7 mouse cellular contexts compared by ENCODE assay signal in the genomic region with DNA sequence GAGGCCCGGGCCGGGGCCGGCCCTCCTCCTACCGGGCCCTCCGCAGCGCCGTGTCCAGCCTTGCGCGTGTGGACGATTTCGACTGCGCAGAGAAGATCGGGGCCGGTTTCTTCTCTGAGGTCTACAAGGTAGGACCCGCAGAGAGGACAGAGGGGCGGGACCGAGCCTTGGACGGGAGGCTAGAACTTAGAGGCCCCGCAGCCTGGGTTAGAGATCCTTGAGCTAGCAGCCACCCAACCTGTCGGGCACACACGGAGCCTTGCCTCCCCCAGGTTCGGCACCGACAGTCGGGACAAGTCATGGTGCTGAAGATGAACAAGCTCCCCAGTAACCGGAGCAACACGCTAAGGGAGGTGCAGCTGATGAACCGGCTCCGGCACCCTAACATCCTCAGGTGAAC. TPM values are rescaled to one million over a fixed set of nuclear protein-coding genes. Genes with fewer than 3 reads are reported as not detected.
A peak's percentile ranks its signal among the peaks of the same experiment; 100 is the strongest.
DNase-seq lines count a peak whose midpoint lies in the region; ATAC-seq and TF ChIP-seq lines count a peak whose summit lies in the region.

No protein-coding gene starts in this region.

- DNase-seq in spleen, adult 18-20 months: peak; percentile 38 to 40
- DNase-seq in spleen, postnatal 14 days (ENCODE audit: low spot score in 2 of 2): no peak
- DNase-seq in brain, embryonic 14.5 days (ENCODE audit: low read depth): peak; percentile 34

- H3K36me3 ChIP-seq in heart, embryonic 12.5 days: peaks cover 32% of the 10 kb centered on the region
- peaks cover 37% of the 10 kb centered on the region for H3K36me3 ChIP-seq in limb, embryonic 12.5 days
- H3K36me3 ChIP-seq in neural tube, embryonic 15.5 days: peaks cover 37% of the 10 kb centered on the region

- WGBS in heart, embryonic 12.5 days: under 1% methylated on average over 25 of the region's 28 CpGs
- under 1% methylated on average over 28 of the region's 28 CpGs for WGBS in limb, embryonic 12.5 days
- under 1% methylated on average over 25 of the region's 28 CpGs for WGBS in neural tube, embryonic 15.5 days

- peak overlapping the region; percentile 91 for H3K27ac ChIP-seq in heart, embryonic 12.5 days (ENCODE audit: poor library complexity, severe bottlenecking)
- H3K27ac ChIP-seq in limb, embryonic 12.5 days: peak overlapping the region; percentile 94
- peak overlapping the region; percentile 96 for H3K27ac ChIP-seq in neural tube, embryonic 15.5 days (replicated peaks)

- peaks cover 2% of the 10 kb centered on the region; the same call in 1 of the 2 replicates for H3K9me3 ChIP-seq in heart, embryonic 12.5 days (replicated peaks)
- H3K9me3 ChIP-seq in limb, embryonic 12.5 days: no peaks in the 10 kb centered on the region
- no peaks in the 10 kb centered on the region for H3K9me3 ChIP-seq in neural tube, embryonic 15.5 days (replicated peaks)

- peak overlapping the region; percentile 80 for H3K4me2 ChIP-seq in heart, embryonic 12.5 days
- peak overlapping the region; percentile 85 for H3K4me2 ChIP-seq in limb, embryonic 12.5 days
- H3K4me2 ChIP-seq in neural tube, embryonic 15.5 days: peak overlapping the region; percentile 79

- peaks cover 12% of the 10 kb centered on the region for H3K4me1 ChIP-seq in heart, embryonic 12.5 days (replicated peaks)
- peaks cover 10% of the 10 kb centered on the region for H3K4me1 ChIP-seq in limb, embryonic 12.5 days (replicated peaks)
- peaks cover 15% of the 10 kb centered on the region for H3K4me1 ChIP-seq in neural tube, embryonic 15.5 days

- no peak for ATAC-seq in heart, embryonic 12.5 days (ENCODE audit: insufficient number of reproducible peaks, low FRiP score)
- ATAC-seq in limb, embryonic 12.5 days (ENCODE audit: insufficient number of reproducible peaks, insufficient read depth, low FRiP score, low TSS enrichment, low read depth): peak; percentile 15; the same call in 1 of the 2 replicates
- ATAC-seq in neural tube, embryonic 15.5 days (ENCODE audit: low FRiP score): 0 out of 2 replicates have a peak, but pooled peaks have one; percentile 1
- ATAC-seq in granulocyte monocyte progenitor cell, adult 5-6 weeks (replicated peaks; ENCODE audit: poor library complexity, severe bottlenecking): no peak

- no peak for TF ChIP-seq CTCF in brain, embryonic 14.5 days (IDR thresholded peaks at IDR 0.05; ENCODE audit: borderline replicate concordance, extremely low read depth, insufficient read depth, insufficient read length)

- no peaks in the 10 kb centered on the region for H3K27me3 ChIP-seq in heart, embryonic 12.5 days (replicated peaks)
- no peaks in the 10 kb centered on the region for H3K27me3 ChIP-seq in limb, embryonic 12.5 days
- no peaks in the 10 kb centered on the region for H3K27me3 ChIP-seq in neural tube, embryonic 15.5 days (replicated peaks)

- H3K4me3 ChIP-seq in heart, embryonic 12.5 days: peak overlapping the region; percentile 94
- peak overlapping the region; percentile 99 for H3K4me3 ChIP-seq in limb, embryonic 12.5 days (replicated peaks)
- peak overlapping the region; percentile 94 for H3K4me3 ChIP-seq in neural tube, embryonic 15.5 days (replicated peaks)

- H3K9ac ChIP-seq in heart, embryonic 12.5 days: peak overlapping the region; percentile 99
- peak overlapping the region; percentile 99 for H3K9ac ChIP-seq in limb, embryonic 12.5 days (replicated peaks)
- H3K9ac ChIP-seq in neural tube, embryonic 15.5 days (replicated peaks): peak overlapping the region; percentile 98

- TF ChIP-seq POLR2A in brain, embryonic 14.5 days (IDR thresholded peaks at IDR 0.05; ENCODE audit: borderline replicate concordance, extremely low read depth, insufficient read depth, insufficient read length, poor library complexity, severe bottlenecking): no peak

RNA-seq across cellular contexts. Expression of a gene that starts 1.8 kb away (rescaled TPM):
- 89.1 and 109 TPM in 2 replicates for polyA plus RNA-seq in brain, embryonic 14.5 days (2012; rRNA removed)
- polyA plus RNA-seq in heart, embryonic 12.5 days (2016; fragmentation: Nextera tagmentation; extraction: Ambion mirVana): 10.3 and 11.6 TPM in 2 replicates
- polyA plus RNA-seq in limb, embryonic 12.5 days (2016; fragmentation: Nextera tagmentation; extraction: Ambion mirVana): 13.3 TPM in 2 replicates
- polyA plus RNA-seq in neural tube, embryonic 15.5 days (2015; fragmentation: Nextera tagmentation; extraction: Ambion mirVana): 9.7 and 14.1 TPM in 2 replicates
- total RNA-seq in granulocyte monocyte progenitor cell, adult 5-6 weeks (2014; fragmentation: Nextera tagmentation): 6.9 and 24.2 TPM in 2 replicates
- 5.9 and 7.4 TPM in 2 replicates for total RNA-seq in granulocyte monocyte progenitor cell, adult 5-6 weeks (2017)

RNA-seq across cellular contexts. Expression of a gene that starts 10.9 kb away (rescaled TPM):
- polyA plus RNA-seq in brain, embryonic 14.5 days (2012; rRNA removed): 0.14 TPM in 1 of 2 replicates, not detected in the other
- polyA plus RNA-seq in heart, embryonic 12.5 days (2016; fragmentation: Nextera tagmentation; extraction: Ambion mirVana): 0.82 and 2.0 TPM in 2 replicates
- 2.7 and 3.5 TPM in 2 replicates for polyA plus RNA-seq in limb, embryonic 12.5 days (2016; fragmentation: Nextera tagmentation; extraction: Ambion mirVana)
- polyA plus RNA-seq in neural tube, embryonic 15.5 days (2015; fragmentation: Nextera tagmentation; extraction: Ambion mirVana): 4.3 and 6.7 TPM in 2 replicates
- total RNA-seq in granulocyte monocyte progenitor cell, adult 5-6 weeks (2014; fragmentation: Nextera tagmentation): 7.7 and 11.1 TPM in 2 replicates
- 7.0 and 9.1 TPM in 2 replicates for total RNA-seq in granulocyte monocyte progenitor cell, adult 5-6 weeks (2017)

RNA-seq across cellular contexts. Expression of a gene that starts 14.6 kb away (rescaled TPM):
- 1.1 and 1.7 TPM in 2 replicates for polyA plus RNA-seq in brain, embryonic 14.5 days (2012; rRNA removed)
- 0.14 TPM in 1 of 2 replicates, not detected in the other for polyA plus RNA-seq in heart, embryonic 12.5 days (2016; fragmentation: Nextera tagmentation; extraction: Ambion mirVana)
- 0.24 TPM in 1 of 2 replicates, not detected in the other for polyA plus RNA-seq in limb, embryonic 12.5 days (2016; fragmentation: Nextera tagmentation; extraction: Ambion mirVana)
- 1.7 and 2.6 TPM in 2 replicates for polyA plus RNA-seq in neural tube, embryonic 15.5 days (2015; fragmentation: Nextera tagmentation; extraction: Ambion mirVana)
- total RNA-seq in granulocyte monocyte progenitor cell, adult 5-6 weeks (2014; fragmentation: Nextera tagmentation): not detected in 2 replicates
- total RNA-seq in granulocyte monocyte progenitor cell, adult 5-6 weeks (2017): not detected in 2 replicates

RNA-seq across cellular contexts. Expression of a gene that starts 40.0 kb away (rescaled TPM):
- polyA plus RNA-seq in brain, embryonic 14.5 days (2012; rRNA removed): not detected in 2 replicates
- not detected in 2 replicates for polyA plus RNA-seq in heart, embryonic 12.5 days (2016; fragmentation: Nextera tagmentation; extraction: Ambion mirVana)
- not detected in 2 replicates for polyA plus RNA-seq in limb, embryonic 12.5 days (2016; fragmentation: Nextera tagmentation; extraction: Ambion mirVana)
- polyA plus RNA-seq in neural tube, embryonic 15.5 days (2015; fragmentation: Nextera tagmentation; extraction: Ambion mirVana): 1.9 TPM in 1 of 2 replicates, not detected in the other
- not detected in 2 replicates for total RNA-seq in granulocyte monocyte progenitor cell, adult 5-6 weeks (2014; fragmentation: Nextera tagmentation)
- total RNA-seq in granulocyte monocyte progenitor cell, adult 5-6 weeks (2017): not detected in 2 replicates

RNA-seq across cellular contexts. Expression of a gene that starts 49.2 kb away (rescaled TPM):
- 100.0 and 137 TPM in 2 replicates for polyA plus RNA-seq in brain, embryonic 14.5 days (2012; rRNA removed)
- 63.6 and 66.4 TPM in 2 replicates for polyA plus RNA-seq in heart, embryonic 12.5 days (2016; fragmentation: Nextera tagmentation; extraction: Ambion mirVana)
- 62.0 and 63.8 TPM in 2 replicates for polyA plus RNA-seq in limb, embryonic 12.5 days (2016; fragmentation: Nextera tagmentation; extraction: Ambion mirVana)
- polyA plus RNA-seq in neural tube, embryonic 15.5 days (2015; fragmentation: Nextera tagmentation; extraction: Ambion mirVana): 88.9 and 89.8 TPM in 2 replicates
- 28.2 and 44.7 TPM in 2 replicates for total RNA-seq in granulocyte monocyte progenitor cell, adult 5-6 weeks (2014; fragmentation: Nextera tagmentation)
- 48.0 and 56.1 TPM in 2 replicates for total RNA-seq in granulocyte monocyte progenitor cell, adult 5-6 weeks (2017)

Comparison
In these comparisons a context has a peak if more than half of its experiments do, and no peak if none do; other contexts are left out.
1. DNase-seq: peak in spleen, adult 18-20 months (2 of 2) and brain, embryonic 14.5 days (single experiment); none in spleen, postnatal 14 days (0 of 2).
2. ATAC-seq: peak in limb, embryonic 12.5 days (single experiment) and neural tube, embryonic 15.5 days (single experiment); none in heart, embryonic 12.5 days (single experiment) and granulocyte monocyte progenitor cell, adult 5-6 weeks (single experiment).
3. Peak in every context shown above with its lines, with median percentiles within 50 percentile points of each other: H3K27ac ChIP-seq, H3K4me2 ChIP-seq, H3K4me3 ChIP-seq and H3K9ac ChIP-seq.